Mouse (Mus musculus) hindbrain, embryonic 11.5 days (tissue): Measurements from ENCODE around the gene Gm10272. TPM values are rescaled to one million over a fixed set of nuclear protein-coding genes. Genes with fewer than 3 reads are reported as not detected.
"Not testable (repeated sequence)": the region's sequence is repeated elsewhere in the genome, so short reads cannot be mapped to it uniquely, and the experiment has no call there.

Experiments used
- ATAC-seq: fragments of 200-750 bp; cut with Nextera tagmentation; 2 replicates; pipeline ENCODE4 v1.8.0; 2017; ENCODE audit warnings: mild to moderate bottlenecking, moderate TSS enrichment, moderate library complexity; ENCODE audit not compliant: low FRiP score
- DNase-seq: peaks from one replicate; pipeline ENCODE4 v3.0.0-alpha.2; 2015; ENCODE audit warnings: low spot score
- H3K27ac ChIP-seq: fragments of 300-500 bp; sonication (generic); 2 replicates; pipeline ENCODE4 v1.5.1; 2014; ENCODE audit warnings: mild to moderate bottlenecking, low read depth, low read length
- H3K27me3 ChIP-seq: fragments of 300-500 bp; sonication (generic); 2 replicates; pipeline ENCODE4 v1.6.1; 2014; ENCODE audit warnings: mild to moderate bottlenecking, low read length, moderate library complexity, mixed read lengths; ENCODE audit not compliant: control insufficient read depth, insufficient read depth
- H3K36me3 ChIP-seq: fragments of 300-500 bp; sonication (generic); 2 replicates; pipeline ENCODE4 v1.6.1; 2014; ENCODE audit warnings: mild to moderate bottlenecking, low read length, moderate library complexity, mixed read lengths; ENCODE audit not compliant: control insufficient read depth, insufficient read depth
- H3K4me1 ChIP-seq: fragments of 300-500 bp; sonication (generic); replicated peaks from 2 replicates; pipeline ENCODE4 v1.6.1; 2014; ENCODE audit warnings: low read length, mixed read lengths; ENCODE audit not compliant: control insufficient read depth, insufficient read depth
- H3K4me2 ChIP-seq: fragments of 300-500 bp; sonication (generic); replicated peaks from 2 replicates; pipeline ENCODE4 v1.6.1; 2014; ENCODE audit warnings: mild to moderate bottlenecking, low read depth, low read length
- H3K4me3 ChIP-seq: fragments of 300-500 bp; sonication (generic); 2 replicates; pipeline ENCODE4 v1.5.1; 2014; ENCODE audit warnings: low read depth, low read length
- H3K9ac ChIP-seq: fragments of 300-500 bp; sonication (generic); 2 replicates; pipeline ENCODE4 v1.6.1; 2014; ENCODE audit warnings: low read depth, low read length
- H3K9me3 ChIP-seq: fragments of 300-500 bp; sonication (generic); 2 replicates; pipeline ENCODE4 v1.6.1; 2016; ENCODE audit warnings: low read length; ENCODE audit not compliant: control insufficient read depth
- WGBS: fragments of 180-500 bp; shearing (Covaris S2); extraction: QIAGEN DNeasy Blood & Tissue Kit; methylation state at CpG from one replicate; pipeline ENCODE4 v1.1.7; 2014; 5-methylcytosine and 5-hydroxymethylcytosine counted together
- polyA plus RNA-seq: library from polyadenylated mRNA; unstranded; fragments of >200 nt; fragmentation: Nextera tagmentation; extraction: Ambion mirVana; gene quantifications from 2 replicates; pipeline ENCODE4 v1.2.1, GENCODE M21; 2014

Gm10272 gene
- polyA plus RNA-seq, 1 experiment from 2014 or later, result not detected

- DNase-seq (peak; percentile 48), ATAC-seq (peak; percentile 17; the same call in 1 of the 2 replicates)
- Histone ChIP-seq H3K9ac (no peak overlapping the region), H3K4me3 (peak overlapping the region; percentile 28), H3K4me2 (peak overlapping the region; percentile 56), H3K9me3 (no peaks in the 10 kb centered on the region), H3K27me3 (peaks cover 20% of the 10 kb centered on the region), H3K27ac (no peak overlapping the region), H3K4me1 (no peaks in the 10 kb centered on the region; the same call in 1 of the 2 replicates), H3K36me3 (no peaks in the 10 kb centered on the region)
- WGBS, result 0% methylated on average over 35 of the region's 35 CpGs
Measured at GRCm38 (mm10) chr10:77677562-77677961, 28.9 kb upstream of the Gm10272 start.

- Histone ChIP-seq H3K4me3 (no peak overlapping the region), H3K4me2 (no peak overlapping the region), H3K9me3 (no peaks in the 10 kb centered on the region), H3K36me3 (no peaks in the 10 kb centered on the region), H3K27me3 (peaks cover 25% of the 10 kb centered on the region), H3K9ac (no peak overlapping the region), H3K4me1 (no peaks in the 10 kb centered on the region), H3K27ac (no peak overlapping the region)
- DNase-seq (no peak), ATAC-seq (no peak)
- 75% methylated on average over 7 of the region's 7 CpGs for WGBS
Measured at GRCm38 (mm10) chr10:77682994-77683393, 23.4 kb upstream of the Gm10272 start.

GRCm38 (mm10) chr10:77684181-77684580 is 22.2 kb upstream of the Gm10272 start:
- no peak for DNase-seq
- no peak for ATAC-seq
- Histone ChIP-seq H3K4me1 (no peaks in the 10 kb centered on the region), H3K36me3 (no peaks in the 10 kb centered on the region), H3K4me3 (no peak overlapping the region), H3K27me3 (peaks cover 17% of the 10 kb centered on the region), H3K27ac (no peak overlapping the region), H3K9me3 (no peaks in the 10 kb centered on the region), H3K9ac (no peak overlapping the region), H3K4me2 (no peak overlapping the region)
- 44% methylated on average over 8 of the region's 8 CpGs for WGBS

- 5% methylated on average over 22 of the region's 22 CpGs for WGBS
- Histone ChIP-seq H3K4me2 (no peak within 1 kb of the TSS), H3K4me1 (no peaks in the 10 kb centered on the region), H3K27me3 (peaks cover 17% of the 10 kb centered on the region), H3K9me3 (no peaks in the 10 kb centered on the region), H3K36me3 (no peaks in the 10 kb centered on the region), H3K9ac (no peak within 1 kb of the TSS), H3K4me3 (no peak within 1 kb of the TSS), H3K27ac (no peak within 1 kb of the TSS)
- no peak for ATAC-seq
- peak; percentile 5 for DNase-seq
Measured at GRCm38 (mm10) chr10:77685895-77686664, 20.3 kb upstream of the Gm10272 start, which contains the start of gene Tspear. TSS of gene Tspear (plus strand) at chr10:77686569.

- Histone ChIP-seq H3K9ac (no peak overlapping the region), H3K27me3 (peaks cover 17% of the 10 kb centered on the region), H3K4me3 (no peak overlapping the region), H3K9me3 (no peaks in the 10 kb centered on the region), H3K4me1 (no peaks in the 10 kb centered on the region), H3K27ac (no peak overlapping the region), H3K36me3 (no peaks in the 10 kb centered on the region), H3K4me2 (no peak overlapping the region)
- DNase-seq (no peak), ATAC-seq (no peak)
- 22% methylated on average over 10 of the region's 10 CpGs for WGBS
Measured at GRCm38 (mm10) chr10:77687021-77687420, 19.4 kb upstream of the Gm10272 start.

GRCm38 (mm10) chr10:77690356-77690807 is 16.0 kb upstream of the Gm10272 start, which contains the start of gene Gm19402:
TSS of gene Gm19402 (minus strand) at chr10:77690757.
- 72% methylated on average over 3 of the region's 3 CpGs for WGBS
- H3K27me3 ChIP-seq, result peaks cover 16% of the 10 kb centered on the region
- H3K4me2 ChIP-seq, H3K27ac ChIP-seq, H3K36me3 ChIP-seq, H3K9ac ChIP-seq, H3K4me1 ChIP-seq, ATAC-seq, H3K4me3 ChIP-seq, H3K9me3 ChIP-seq: not testable (repeated sequence)
- peak; percentile 10 for DNase-seq

- H3K36me3 ChIP-seq, result no peaks in the 10 kb centered on the region
- H3K4me1 ChIP-seq, result no peaks in the 10 kb centered on the region
- H3K9me3 ChIP-seq, result no peaks in the 10 kb centered on the region
- no peaks in the 10 kb centered on the region; the same call in 1 of the 2 replicates for H3K27me3 ChIP-seq
- DNase-seq (no peak), ATAC-seq (no peak)
- H3K27ac ChIP-seq, result no peak within 1 kb of the TSS
- H3K4me2 ChIP-seq, result no peak within 1 kb of the TSS
- WGBS, result 42% methylated on average over 4 of the region's 4 CpGs
- H3K9ac ChIP-seq, result no peak within 1 kb of the TSS
- H3K4me3 ChIP-seq, result no peak within 1 kb of the TSS
Measured at GRCm38 (mm10) chr10:77697133-77697532, 9.3 kb upstream of the Gm10272 start, which contains the start of gene Gm9508. TSS of gene Gm9508 (minus strand) at chr10:77697233.

- ATAC-seq (no peak), DNase-seq (no peak)
- Histone ChIP-seq H3K4me2 (no peak overlapping the region), H3K4me1 (no peaks in the 10 kb centered on the region), H3K9ac (no peak overlapping the region), H3K27ac (no peak overlapping the region), H3K4me3 (no peak overlapping the region), H3K9me3 (no peaks in the 10 kb centered on the region), H3K36me3 (no peaks in the 10 kb centered on the region), H3K27me3 (no peaks in the 10 kb centered on the region)
- 83% methylated on average over 3 of the region's 3 CpGs for WGBS
Measured at GRCm38 (mm10) chr10:77709831-77710230, 3.4 kb downstream of the Gm10272 start.

- not testable (repeated sequence) for ATAC-seq, DNase-seq
Measured at GRCm38 (mm10) chr10:77711157-77711556, 4.7 kb downstream of the Gm10272 start, which contains the start of gene Gm10024. TSS of gene Gm10024 (plus strand) at chr10:77711457.

More at GRCm38 (mm10) chr10:77711157-77711556, 4.7 kb downstream of the Gm10272 start, which contains the start of gene Gm10024:
- H3K4me2 ChIP-seq, H3K9me3 ChIP-seq, H3K9ac ChIP-seq, H3K36me3 ChIP-seq, H3K27me3 ChIP-seq, H3K27ac ChIP-seq, H3K4me1 ChIP-seq, H3K4me3 ChIP-seq: not testable (repeated sequence)
